Mouse (Mus musculus) midbrain, embryonic 15.5 days (tissue): ENCODE measurements around the gene Rab2b. TPM values are rescaled to one million over a fixed set of nuclear protein-coding genes. Genes with fewer than 3 reads are reported as not detected.
A peak's percentile ranks its signal among the peaks of the same experiment; 100 is the strongest.

Source experiments
- ATAC-seq: fragments of 200-750 bp; cut with Nextera tagmentation; replicated peaks from 2 replicates; pipeline ENCODE4 v1.8.0; 2017; ENCODE audit warnings: moderate TSS enrichment
- H3K27ac ChIP-seq: fragments of 300-500 bp; sonication (generic); 2 replicates; pipeline ENCODE4 v1.5.1; 2015; ENCODE audit warnings: mild to moderate bottlenecking, inconsistent platforms
- H3K27me3 ChIP-seq: fragments of 300-500 bp; sonication (generic); replicated peaks from 2 replicates; pipeline ENCODE4 v1.6.1; 2015; ENCODE audit warnings: inconsistent platforms
- H3K36me3 ChIP-seq: fragments of 300-500 bp; sonication (generic); replicated peaks from 2 replicates; pipeline ENCODE4 v1.6.1; 2015; ENCODE audit warnings: inconsistent platforms
- H3K4me1 ChIP-seq: fragments of 300-500 bp; sonication (generic); 2 replicates; pipeline ENCODE4 v1.6.1; 2015; ENCODE audit warnings: inconsistent platforms
- H3K4me2 ChIP-seq: fragments of 300-500 bp; sonication (generic); 2 replicates; pipeline ENCODE4 v1.6.1; 2015; ENCODE audit warnings: inconsistent platforms, mild to moderate bottlenecking, moderate library complexity
- H3K4me3 ChIP-seq: fragments of 300-500 bp; sonication (generic); 2 replicates; pipeline ENCODE4 v1.5.1; 2015; ENCODE audit warnings: mild to moderate bottlenecking, inconsistent platforms
- H3K9ac ChIP-seq: fragments of 300-500 bp; sonication (generic); 2 replicates; pipeline ENCODE4 v1.6.1; 2015; ENCODE audit warnings: mild to moderate bottlenecking, inconsistent platforms
- H3K9me3 ChIP-seq: fragments of 300-500 bp; sonication (generic); 2 replicates; pipeline ENCODE4 v1.6.1; 2016; ENCODE audit warnings: inconsistent platforms
- WGBS: fragments of 180-500 bp; shearing (Covaris S2); methylation state at CpG from one replicate; pipeline ENCODE4 v1.1.7; 2015; ENCODE audit warnings: mixed read lengths; 5-methylcytosine and 5-hydroxymethylcytosine counted together
- polyA plus RNA-seq: library from polyadenylated mRNA; unstranded; fragments of >200 nt; fragmentation: Nextera tagmentation; extraction: Ambion mirVana; gene quantifications from 2 replicates; pipeline ENCODE4 v1.2.1, GENCODE M21; 2015

Rab2b gene
- polyA plus RNA-seq, 1 experiment from 2014 or later, result 67.6 TPM

- H3K4me1 ChIP-seq, result peaks cover 27% of the 10 kb centered on the region
- peak overlapping the region; percentile 96 for H3K4me3 ChIP-seq
- peak overlapping the region; percentile 97 for H3K27ac ChIP-seq
- no peak for ATAC-seq
- H3K36me3 ChIP-seq, result 0 out of 2 replicates have a peak, but pooled peaks cover 2% of the 10 kb centered on the region
- peak overlapping the region; percentile 92 for H3K9ac ChIP-seq
- no peaks in the 10 kb centered on the region for H3K27me3 ChIP-seq
- H3K4me2 ChIP-seq, result peak overlapping the region; percentile 69
- no peaks in the 10 kb centered on the region for H3K9me3 ChIP-seq
- WGBS, result 8% methylated on average over 18 of the region's 18 CpGs
Observed at GRCm38 (mm10) chr14:52256311-52257175, 22.8 kb downstream of the Rab2b start.

GRCm38 (mm10) chr14:52246129-52246528 lies 33.2 kb downstream of the Rab2b start:
- WGBS, result 88% methylated on average over 4 of the region's 4 CpGs
- Histone ChIP-seq H3K9ac (no peak overlapping the region), H3K27me3 (no peaks in the 10 kb centered on the region), H3K9me3 (no peaks in the 10 kb centered on the region), H3K4me1 (peaks cover 15% of the 10 kb centered on the region), H3K27ac (no peak overlapping the region), H3K36me3 (0 out of 2 replicates have a peak, but pooled peaks cover 3% of the 10 kb centered on the region), H3K4me3 (no peak overlapping the region), H3K4me2 (no peak overlapping the region)
- ATAC-seq, result no peak

GRCm38 (mm10) chr14:52244690-52245042 lies 34.7 kb downstream of the Rab2b start:
- no peaks in the 10 kb centered on the region for H3K27me3 ChIP-seq
- peak overlapping the region; percentile 64 for H3K27ac ChIP-seq
- 0 out of 2 replicates have a peak, but pooled peaks cover 1% of the 10 kb centered on the region for H3K36me3 ChIP-seq
- H3K4me3 ChIP-seq, result peak overlapping the region; percentile 60
- peak overlapping the region; percentile 59 for H3K9ac ChIP-seq
- peak overlapping the region; percentile 81 for H3K4me2 ChIP-seq
- peaks cover 15% of the 10 kb centered on the region for H3K4me1 ChIP-seq
- peak; percentile 85 for ATAC-seq
- 8% methylated on average over 7 of the region's 7 CpGs for WGBS
- H3K9me3 ChIP-seq, result no peaks in the 10 kb centered on the region

- H3K4me1 ChIP-seq, result peaks cover 15% of the 10 kb centered on the region
- H3K4me2 ChIP-seq, result peak overlapping the region; percentile 81
- no peaks in the 10 kb centered on the region for H3K9me3 ChIP-seq
- WGBS, result under 1% methylated on average over 32 of the region's 32 CpGs
- peak; percentile 100 for ATAC-seq
- H3K27me3 ChIP-seq, result no peaks in the 10 kb centered on the region
- H3K9ac ChIP-seq, result peak overlapping the region; percentile 68
- H3K4me3 ChIP-seq, result peak overlapping the region; percentile 60
- peak overlapping the region; percentile 74 for H3K27ac ChIP-seq
- no peaks in the 10 kb centered on the region for H3K36me3 ChIP-seq
Observed at GRCm38 (mm10) chr14:52244041-52244689, 35.2 kb downstream of the Rab2b start.

- Histone ChIP-seq H3K4me1 (no peaks in the 10 kb centered on the region), H3K9ac (no peak overlapping the region), H3K27me3 (no peaks in the 10 kb centered on the region), H3K36me3 (peaks cover 36% of the 10 kb centered on the region), H3K9me3 (no peaks in the 10 kb centered on the region), H3K27ac (no peak overlapping the region), H3K4me3 (no peak overlapping the region), H3K4me2 (no peak overlapping the region)
- WGBS, result 100% methylated on average over 1 of the region's 1 CpGs
- no peak for ATAC-seq
Observed at GRCm38 (mm10) chr14:52236216-52236615, 43.1 kb downstream of the Rab2b start.

- no peak overlapping the region for H3K9ac ChIP-seq
- H3K4me2 ChIP-seq, result no peak overlapping the region
- no peaks in the 10 kb centered on the region for H3K27me3 ChIP-seq
- 91% methylated on average over 7 of the region's 7 CpGs for WGBS
- H3K27ac ChIP-seq, result no peak overlapping the region
- no peaks in the 10 kb centered on the region for H3K9me3 ChIP-seq
- H3K4me1 ChIP-seq, result no peaks in the 10 kb centered on the region
- no peak overlapping the region for H3K4me3 ChIP-seq
- no peak for ATAC-seq
- H3K36me3 ChIP-seq, result peaks cover 46% of the 10 kb centered on the region
Observed at GRCm38 (mm10) chr14:52235165-52235564, 44.2 kb downstream of the Rab2b start.

- 86% methylated on average over 6 of the region's 6 CpGs for WGBS
- no peak overlapping the region for H3K4me2 ChIP-seq
- ATAC-seq, result no peak
- H3K36me3 ChIP-seq, result peaks cover 70% of the 10 kb centered on the region
- H3K4me1 ChIP-seq, result no peaks in the 10 kb centered on the region
- H3K27ac ChIP-seq, result no peak overlapping the region
- H3K27me3 ChIP-seq, result no peaks in the 10 kb centered on the region
- H3K9me3 ChIP-seq, result no peaks in the 10 kb centered on the region
- no peak overlapping the region for H3K4me3 ChIP-seq
- no peak overlapping the region for H3K9ac ChIP-seq
Observed at GRCm38 (mm10) chr14:52232249-52232648, 47.1 kb downstream of the Rab2b start.

- no peak overlapping the region for H3K9ac ChIP-seq
- no peak for ATAC-seq
- no peak overlapping the region for H3K4me2 ChIP-seq
- H3K4me1 ChIP-seq, result no peaks in the 10 kb centered on the region
- no peaks in the 10 kb centered on the region for H3K27me3 ChIP-seq
- 94% methylated on average over 2 of the region's 2 CpGs for WGBS
- H3K4me3 ChIP-seq, result no peak overlapping the region
- no peaks in the 10 kb centered on the region for H3K9me3 ChIP-seq
- no peak overlapping the region for H3K27ac ChIP-seq
- H3K36me3 ChIP-seq, result peaks cover 75% of the 10 kb centered on the region
Observed at GRCm38 (mm10) chr14:52225972-52226371, 53.4 kb downstream of the Rab2b start.

GRCm38 (mm10) chr14:52217261-52217660 lies 62.1 kb downstream of the Rab2b start:
- Histone ChIP-seq H3K4me2 (no peak overlapping the region), H3K27ac (no peak overlapping the region), H3K4me3 (no peak overlapping the region), H3K9me3 (no peaks in the 10 kb centered on the region), H3K4me1 (no peaks in the 10 kb centered on the region), H3K9ac (no peak overlapping the region), H3K27me3 (no peaks in the 10 kb centered on the region), H3K36me3 (peaks cover 85% of the 10 kb centered on the region)
- ATAC-seq, result no peak
- WGBS, result 95% methylated on average over 5 of the region's 5 CpGs

Other genes starting within 250 kb of the Rab2b start
- not detected in 2 replicates for gene Olfr221, start 237.1 kb downstream of the Rab2b start, polyA plus RNA-seq
- 480 and 482 TPM in 2 replicates for gene Hnrnpc, start 175.5 kb downstream of the Rab2b start, polyA plus RNA-seq
- 51.3 and 53.3 TPM in 2 replicates for gene Rpgrip1, start 168.8 kb downstream of the Rab2b start, polyA plus RNA-seq
- gene Supt16, start 82.1 kb downstream of the Rab2b start, polyA plus RNA-seq, result 43.0 and 45.4 TPM in 2 replicates
- 37.8 and 43.9 TPM in 2 replicates for gene Chd8, start 21.8 kb downstream of the Rab2b start, polyA plus RNA-seq
- 56.0 and 61.0 TPM in 2 replicates for gene Tox4, start 399 bp downstream of the Rab2b start, polyA plus RNA-seq
- 50.2 and 54.7 TPM in 2 replicates for gene Mettl3, start 25.6 kb upstream of the Rab2b start, polyA plus RNA-seq
- gene Sall2, start 49.2 kb upstream of the Rab2b start, polyA plus RNA-seq, result 48.8 and 49.7 TPM in 2 replicates
- gene Olfr1513, start 76.9 kb upstream of the Rab2b start, polyA plus RNA-seq, result not detected in 2 replicates
- 0.08 and 0.18 TPM in 2 replicates for gene Olfr1512, start 99.6 kb upstream of the Rab2b start, polyA plus RNA-seq
- gene Olfr1511, start 117.8 kb upstream of the Rab2b start, polyA plus RNA-seq, result 0.12 and 0.38 TPM in 2 replicates
- not detected in 2 replicates for gene Olfr1510, start 134.8 kb upstream of the Rab2b start, polyA plus RNA-seq
- gene Olfr1509, start 163.4 kb upstream of the Rab2b start, polyA plus RNA-seq, result not detected in 2 replicates
- gene Olfr1508, start 187.9 kb upstream of the Rab2b start, polyA plus RNA-seq, result not detected in 2 replicates
- gene Olfr1507, start 216.2 kb upstream of the Rab2b start, polyA plus RNA-seq, result not detected in 2 replicates